Mouse (Mus musculus) lung, postnatal 0 days (tissue): ENCODE results near the gene Gm49392. TPM values are rescaled to one million over a fixed set of nuclear protein-coding genes. Genes with fewer than 3 reads are reported as not detected.

Source experiments
- ATAC-seq: fragments of 200-750 bp; cut with Nextera tagmentation; 2 replicates; pipeline ENCODE4 v1.8.0; 2017; ENCODE audit warnings: moderate library complexity
- DNase-seq: peaks from one replicate; pipeline ENCODE4 v3.0.0-alpha.2; 2016; ENCODE audit warnings: low spot score
- H3K27ac ChIP-seq: fragments of 300-500 bp; sonication (generic); 2 replicates; pipeline ENCODE4 v1.5.1; 2014; ENCODE audit warnings: antibody characterized with exemption, mild to moderate bottlenecking, low read length, mixed read lengths
- H3K27me3 ChIP-seq: fragments of 300-500 bp; sonication (generic); replicated peaks from 2 replicates; pipeline ENCODE4 v1.6.1; 2014; ENCODE audit warnings: low read length, mixed read lengths; ENCODE audit not compliant: insufficient read depth
- H3K36me3 ChIP-seq: fragments of 300-500 bp; sonication (generic); 2 replicates; pipeline ENCODE4 v1.6.1; 2014; ENCODE audit warnings: low read length, mixed read lengths; ENCODE audit not compliant: insufficient read depth
- H3K4me1 ChIP-seq: fragments of 300-500 bp; sonication (generic); 2 replicates; pipeline ENCODE4 v1.6.1; 2014; ENCODE audit warnings: antibody characterized with exemption, low read depth, low read length, mixed read lengths; ENCODE audit not compliant: insufficient read depth
- H3K4me2 ChIP-seq: fragments of 300-500 bp; sonication (generic); replicated peaks from 2 replicates; pipeline ENCODE4 v1.6.1; 2014; ENCODE audit warnings: low read depth, mild to moderate bottlenecking, low read length, moderate library complexity, mixed read lengths
- H3K4me3 ChIP-seq: fragments of 300-500 bp; sonication (generic); 2 replicates; pipeline ENCODE4 v1.5.1; 2014; ENCODE audit warnings: low read depth, low read length
- H3K9ac ChIP-seq: fragments of 300-500 bp; sonication (generic); replicated peaks from 2 replicates; pipeline ENCODE4 v1.6.1; 2014; ENCODE audit warnings: low read depth, mild to moderate bottlenecking
- H3K9me3 ChIP-seq: fragments of 300-500 bp; sonication (generic); 2 replicates; pipeline ENCODE4 v1.6.1; 2016; ENCODE audit warnings: low read length, mixed read lengths
- CTCF ChIP-seq: IDR thresholded peaks from 2 replicates; pipeline ENCODE4 v1.5.1; 2016; ENCODE audit warnings: antibody characterized with exemption, mild to moderate bottlenecking
- EP300 ChIP-seq: IDR thresholded peaks from 2 replicates; pipeline ENCODE4 v1.6.1; 2016; ENCODE audit warnings: antibody characterized with exemption, mild to moderate bottlenecking, control low read depth
- whole genome bisulfite sequencing: fragments of 180-500 bp; shearing (Covaris S2); extraction: QIAGEN DNeasy Blood & Tissue Kit; methylation state at CpG from one replicate; pipeline ENCODE4 v1.1.7; 2014; 5-methylcytosine and 5-hydroxymethylcytosine counted together
- polyA plus RNA-seq: library from polyadenylated mRNA; unstranded; fragments of >200 nt; fragmentation: Nextera tagmentation; extraction: Ambion mirVana; gene quantifications from 2 replicates; pipeline ENCODE4 v1.2.1, GENCODE M21; 2015

The Gm49392 gene
- polyA plus RNA-seq, 1 experiment from 2014 or later: 1.8 TPM

DNA sequence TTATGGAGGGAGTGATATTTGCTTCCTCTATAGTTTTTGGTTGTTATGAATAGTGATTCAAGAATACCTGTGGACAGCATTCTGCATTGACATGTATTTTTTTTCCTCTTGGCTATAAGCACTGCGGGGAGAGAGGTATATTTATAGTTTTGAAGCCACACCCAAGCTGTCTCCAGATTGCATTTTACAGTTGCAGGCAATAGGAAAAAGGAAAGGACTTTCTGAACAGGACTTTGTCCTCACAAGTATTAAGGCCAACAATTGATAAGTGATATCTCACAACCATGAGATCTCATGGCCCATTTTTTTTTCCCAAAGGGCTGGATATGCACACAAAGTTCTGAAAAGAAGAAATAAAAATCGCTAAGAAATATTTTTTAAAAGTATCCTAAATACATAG is 87.0 kb downstream of the Gm49392 start:
- Histone ChIP-seq H3K27ac (no peak overlapping the region), H3K9ac (no peak overlapping the region), H3K9me3 (no peaks in the 10 kb centered on the region), H3K4me1 (no peaks in the 10 kb centered on the region), H3K4me3 (no peak overlapping the region), H3K27me3 (no peaks in the 10 kb centered on the region), H3K36me3 (no peaks in the 10 kb centered on the region), H3K4me2 (no peak overlapping the region)
- DNase-seq (no peak), ATAC-seq (no peak)
- WGBS: 69% methylated on average over 2 of the region's 2 CpGs
- TF ChIP-seq EP300: no peak

DNA sequence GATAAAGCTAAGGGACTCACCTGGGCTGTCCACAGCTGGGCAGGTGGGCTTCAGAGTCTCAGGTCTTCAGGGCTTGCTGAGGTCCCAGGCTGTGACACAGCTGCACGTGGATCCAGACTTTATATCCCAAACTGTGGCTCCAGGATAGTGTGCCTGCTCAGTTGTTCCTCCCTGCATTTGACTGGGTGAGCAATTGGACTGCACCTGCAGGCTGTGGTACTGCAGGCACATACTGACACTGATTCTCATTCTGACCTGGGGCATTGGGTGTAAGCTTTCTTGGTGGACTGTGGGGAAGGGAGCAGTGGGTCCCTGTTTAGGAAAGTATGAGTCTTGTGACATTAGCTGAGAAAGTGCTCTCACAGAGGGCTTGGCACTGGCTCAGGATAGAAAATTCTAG is 93.9 kb downstream of the Gm49392 start, which contains the start of gene Ctsll3:
Ctsll3 (minus strand) TSS at position 101 of the 400 bp plus-strand sequence.
- TF ChIP-seq EP300 (no peak), CTCF (no peak)
- Histone ChIP-seq H3K4me2 (no peak within 1 kb of the TSS), H3K36me3 (no peaks in the 10 kb centered on the region), H3K4me1 (no peaks in the 10 kb centered on the region), H3K9me3 (no peaks in the 10 kb centered on the region), H3K9ac (no peak within 1 kb of the TSS), H3K27ac (no peak within 1 kb of the TSS), H3K27me3 (no peaks in the 10 kb centered on the region), H3K4me3 (no peak within 1 kb of the TSS)
- ATAC-seq (no peak), DNase-seq (no peak)
- WGBS: 48% methylated on average over 1 of the region's 1 CpGs

Other genes with a start within 250 kb of the Gm49392 start
- not detected in 2 replicates for gene BC051665, start 110.5 kb downstream of the Gm49392 start, polyA plus RNA-seq
- not detected in 2 replicates for gene Ctsll3, start 94.0 kb downstream of the Gm49392 start, polyA plus RNA-seq
- gene 4930486L24Rik, start 32.4 kb downstream of the Gm49392 start, polyA plus RNA-seq: 0.32 TPM in 1 of 2 replicates, not detected in the other
- 12.3 and 13.4 TPM in 2 replicates for gene Ctla2b, start 553 bp upstream of the Gm49392 start, polyA plus RNA-seq
- gene Tpbpb, start 8.0 kb upstream of the Gm49392 start, polyA plus RNA-seq: not detected in 2 replicates
- gene Gm49393, start 38.7 kb upstream of the Gm49392 start, polyA plus RNA-seq: not detected in 2 replicates
- 7.5 and 10.6 TPM in 2 replicates for gene Gm49391, start 39.7 kb upstream of the Gm49392 start, polyA plus RNA-seq
- 288 and 434 TPM in 2 replicates for gene Ctla2a, start 39.7 kb upstream of the Gm49392 start, polyA plus RNA-seq
- gene Tpbpa, start 45.1 kb upstream of the Gm49392 start, polyA plus RNA-seq: not detected in 2 replicates
- not detected in 2 replicates for gene Ctsj, start 109.1 kb upstream of the Gm49392 start, polyA plus RNA-seq
- gene Ctsq, start 143.7 kb upstream of the Gm49392 start, polyA plus RNA-seq: not detected in 2 replicates